Mouse (Mus musculus) cerebellum, adult 9-11 months (tissue): ENCODE results near the gene Magi1.

ENCODE experiments used
- DNase-seq: peaks from one replicate; pipeline ENCODE4 v3.0.0; 2022

Magi1 gene

DNA sequence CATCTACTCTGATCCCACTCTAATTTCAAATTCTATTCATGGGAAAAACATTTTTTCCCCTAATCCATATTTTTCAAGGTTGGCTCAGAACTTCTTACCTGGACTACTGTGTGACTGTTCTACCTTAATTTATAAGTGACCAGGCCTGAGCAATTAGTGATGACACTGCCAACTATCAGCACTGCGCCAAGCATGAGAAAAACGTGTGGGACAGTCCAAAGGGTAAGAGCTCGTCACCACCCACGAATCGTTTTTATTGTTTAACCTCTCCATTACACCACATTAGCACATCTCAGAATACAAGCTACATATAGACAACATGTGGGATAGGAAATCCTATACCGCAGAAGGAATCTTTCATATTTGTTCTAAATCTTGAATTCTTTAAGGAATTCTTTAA is 347.4 kb downstream of the Magi1 start:
- no peak for DNase-seq

DNA sequence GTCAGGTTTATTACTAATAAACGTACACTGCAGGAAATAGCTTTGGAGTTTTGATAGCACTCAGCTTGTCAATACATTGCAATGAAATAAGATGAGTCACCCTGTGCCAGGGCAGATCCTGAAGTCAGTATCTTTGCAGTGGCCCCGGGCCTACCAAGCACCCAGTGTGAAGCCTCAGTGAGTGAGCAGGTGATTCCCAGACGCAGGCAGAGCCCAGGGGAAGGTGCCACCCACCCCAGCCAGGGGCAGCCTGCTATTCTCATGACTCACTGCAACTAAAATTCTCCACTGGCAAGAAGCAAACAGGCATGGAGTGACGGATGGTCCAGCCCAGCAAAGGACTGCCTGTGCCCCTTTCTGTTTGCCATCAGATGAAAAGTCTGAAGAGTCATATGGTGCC is 347.9 kb downstream of the Magi1 start:
- no peak for DNase-seq

DNA sequence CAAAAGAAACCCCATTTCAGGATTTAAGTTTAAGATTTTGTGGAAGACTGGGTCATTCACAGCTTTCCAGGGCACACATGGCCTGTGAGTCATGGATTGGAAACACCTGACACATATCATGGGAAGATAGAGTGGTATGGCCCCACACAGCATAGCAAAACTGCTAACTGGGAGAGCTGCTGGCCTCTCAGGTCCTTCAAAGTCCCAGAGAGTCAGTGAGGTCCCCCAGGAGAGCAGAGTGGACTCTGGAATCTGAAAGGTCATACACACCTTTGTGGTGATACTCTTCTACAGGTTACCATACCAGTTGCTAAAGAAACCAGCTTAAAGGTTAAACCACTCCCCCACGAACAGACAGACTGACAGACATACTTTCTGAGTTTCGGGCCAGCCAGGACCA is 349.0 kb downstream of the Magi1 start:
- DNase-seq: no peak

DNA sequence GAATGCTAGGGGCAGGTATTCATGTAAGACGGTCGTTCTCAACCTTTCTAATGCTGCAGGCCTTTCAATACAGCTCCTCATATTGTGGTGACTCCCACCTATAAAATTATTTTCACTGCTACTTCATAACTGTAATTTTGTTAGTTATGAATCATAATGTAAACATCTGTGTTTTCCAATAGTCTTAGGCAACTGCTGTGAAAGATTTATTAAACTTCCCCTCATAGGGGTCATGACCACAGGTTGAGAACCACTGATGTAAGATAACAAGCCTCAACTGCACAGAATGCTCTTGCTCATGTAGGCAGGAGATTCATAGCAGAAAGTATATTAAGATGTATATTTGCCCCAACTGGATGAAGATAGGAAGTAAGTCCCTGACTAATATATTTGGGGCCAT is 359.1 kb downstream of the Magi1 start:
- no peak for DNase-seq

DNA sequence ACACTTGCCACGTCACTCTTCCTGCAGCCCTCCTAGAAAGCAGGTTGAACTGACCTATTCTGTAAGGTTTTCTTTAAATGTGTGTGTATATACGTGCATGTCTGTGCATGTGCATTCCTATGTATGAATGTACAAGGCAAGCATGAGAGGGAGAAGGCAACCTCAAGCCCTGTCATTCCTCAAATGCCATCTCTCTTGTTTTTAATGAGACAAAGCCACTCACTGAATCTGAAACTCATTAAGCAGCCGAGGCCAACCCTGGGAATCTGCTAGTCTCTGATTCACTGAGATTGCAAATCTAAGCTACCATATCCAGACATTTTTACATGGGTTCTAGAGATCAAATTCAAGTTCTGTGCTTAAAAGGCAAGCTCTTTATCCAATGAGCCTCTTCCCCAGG is 359.7 kb downstream of the Magi1 start:
- DNase-seq: no peak

DNA sequence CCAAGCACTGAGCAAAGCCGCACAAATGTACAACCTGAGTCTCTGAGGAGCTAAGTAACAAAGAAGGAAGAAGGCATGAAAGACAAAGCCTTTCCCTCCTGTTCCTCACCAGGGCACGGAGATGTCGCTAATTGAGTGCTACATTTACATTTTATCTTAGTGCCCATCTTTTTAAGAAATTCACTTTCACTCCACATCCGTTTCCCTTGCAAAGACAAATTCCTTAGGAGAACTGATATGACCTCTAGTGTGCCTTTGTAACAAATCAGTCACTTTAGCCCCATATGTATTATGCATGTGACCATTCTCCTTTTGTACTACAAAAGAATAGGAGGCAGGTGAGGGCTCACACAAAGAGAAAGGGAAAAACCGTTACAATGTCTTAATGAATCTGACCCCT is 360.4 kb downstream of the Magi1 start:
- no peak for DNase-seq

DNA sequence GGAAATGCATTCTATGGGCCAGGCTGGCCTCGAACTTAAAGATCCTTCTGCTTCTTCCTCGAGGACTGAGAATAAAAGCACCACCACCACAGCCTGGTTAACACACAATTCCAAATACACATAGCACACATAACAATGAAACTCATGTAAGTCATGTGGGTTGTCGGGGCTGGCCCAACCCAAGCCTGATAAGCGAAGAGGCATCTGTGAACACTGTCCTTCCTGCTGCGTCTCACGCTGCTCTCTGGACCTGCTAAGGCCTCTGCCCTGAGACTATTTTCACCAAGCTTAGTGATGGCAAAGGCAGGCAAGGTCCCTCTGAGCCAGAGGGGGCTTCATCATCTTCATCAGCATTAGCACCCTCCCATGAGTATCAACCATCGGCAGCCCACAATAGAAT is 360.8 kb downstream of the Magi1 start:
- DNase-seq: no peak

DNA sequence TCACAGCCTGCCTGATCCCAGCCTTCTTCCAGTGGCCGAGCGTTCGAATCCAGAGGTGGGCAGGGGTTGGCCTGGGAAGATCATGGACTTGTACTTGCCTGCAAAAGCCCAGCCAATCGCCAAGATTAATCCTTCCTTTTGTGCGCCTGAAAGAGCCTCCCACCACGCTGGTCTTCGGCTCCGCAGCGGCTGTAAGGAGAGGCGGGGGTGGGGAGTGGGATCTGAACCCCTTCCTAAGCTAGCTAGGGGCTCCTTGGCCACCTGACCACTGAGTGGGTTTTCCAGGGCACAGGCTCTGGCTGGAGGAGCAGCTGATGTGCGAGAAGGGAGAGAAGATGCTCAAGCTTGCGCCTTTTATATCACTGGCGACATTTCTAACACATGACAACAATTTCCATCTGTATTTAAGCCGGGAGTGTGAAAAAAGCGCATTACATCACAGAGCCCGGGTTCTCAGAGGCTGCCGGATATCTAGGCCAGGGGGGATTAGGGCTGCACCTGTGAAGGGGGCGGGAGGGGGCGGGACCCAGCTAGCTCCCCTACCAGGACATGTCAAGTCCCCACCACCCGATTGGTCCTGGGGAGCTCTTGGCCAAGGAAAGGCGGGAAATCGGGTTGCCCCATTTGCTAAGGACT is 370.4 kb downstream of the Magi1 start:
- peak; percentile 65 for DNase-seq

DNA sequence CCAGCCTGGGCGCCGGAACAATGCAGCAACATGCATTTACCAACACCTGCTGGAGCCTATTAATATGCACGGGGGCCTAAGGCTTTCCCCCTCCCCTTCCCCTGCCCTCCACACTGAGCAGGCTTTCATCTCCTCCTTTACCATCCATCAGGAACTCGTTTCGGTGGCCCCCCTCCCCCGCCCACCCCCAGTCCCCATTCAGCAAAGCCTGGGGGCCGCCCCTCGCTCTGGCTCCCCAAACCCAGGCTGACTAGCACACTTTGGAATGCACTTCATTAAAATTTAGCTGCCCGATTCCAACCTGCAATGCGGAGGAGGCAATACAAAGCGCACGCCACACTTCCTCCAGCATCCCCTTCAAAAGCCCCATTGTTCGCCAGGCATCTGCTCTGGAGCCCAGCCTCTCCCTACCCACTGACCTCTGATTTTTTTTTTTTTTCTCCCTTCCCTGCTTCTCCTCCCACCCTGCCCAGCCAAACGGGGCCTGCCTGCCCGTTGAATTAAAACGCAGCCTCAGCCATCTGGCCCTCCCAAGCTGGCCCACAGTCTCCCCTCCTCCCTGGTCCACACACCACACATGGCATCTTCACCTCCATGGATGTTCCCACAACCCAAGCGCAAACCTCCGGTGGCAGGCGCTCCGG is 371.0 kb downstream of the Magi1 start:
- peak; percentile 85 for DNase-seq

DNA sequence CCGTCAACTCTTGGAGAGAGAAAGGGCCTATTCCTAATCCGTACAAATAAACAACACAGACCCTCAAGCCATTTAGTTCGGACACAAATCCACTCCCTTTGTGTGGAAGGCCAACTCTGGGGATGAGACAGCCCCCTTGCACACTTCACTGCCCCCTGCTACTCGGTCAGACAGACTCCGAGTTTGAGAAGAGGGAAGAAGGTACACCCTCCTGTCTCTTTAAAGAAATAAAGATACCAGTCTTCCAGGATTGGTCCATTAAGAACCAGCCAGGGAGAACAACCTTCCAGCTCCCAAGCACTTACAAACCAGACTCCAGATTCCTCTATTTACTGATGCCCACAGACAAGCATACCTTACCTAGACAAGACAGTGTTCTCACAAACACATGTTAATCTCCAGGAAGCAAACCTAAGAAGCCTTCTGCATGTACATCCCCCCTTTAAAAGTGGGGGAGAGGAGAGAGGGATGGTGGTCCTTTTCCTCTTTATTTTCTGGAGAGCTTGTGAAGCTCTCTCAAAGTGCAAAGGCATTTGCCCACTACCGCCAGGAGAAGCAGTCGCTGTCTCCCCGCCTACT is 371.6 kb downstream of the Magi1 start:
- peak; percentile 17 for DNase-seq

DNA sequence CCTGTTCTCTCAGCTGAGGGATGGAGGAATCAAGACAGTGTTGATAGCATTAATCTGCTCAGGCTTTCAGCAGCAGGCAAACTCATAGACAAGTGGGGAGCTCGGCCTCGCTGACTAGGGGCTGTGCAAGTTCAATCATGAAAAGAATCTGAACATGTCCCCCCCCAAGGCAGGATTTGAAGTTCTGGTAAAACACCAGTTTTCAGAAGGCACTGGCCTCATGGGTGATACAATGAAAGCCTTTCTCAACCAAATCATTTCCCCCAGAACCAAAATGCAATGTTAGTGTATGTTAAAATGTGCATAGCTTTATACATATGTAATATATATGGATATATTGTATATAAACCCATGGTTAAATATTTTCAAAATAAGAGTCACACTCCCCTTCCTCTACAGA is 372.3 kb downstream of the Magi1 start:
- no peak for DNase-seq

DNA sequence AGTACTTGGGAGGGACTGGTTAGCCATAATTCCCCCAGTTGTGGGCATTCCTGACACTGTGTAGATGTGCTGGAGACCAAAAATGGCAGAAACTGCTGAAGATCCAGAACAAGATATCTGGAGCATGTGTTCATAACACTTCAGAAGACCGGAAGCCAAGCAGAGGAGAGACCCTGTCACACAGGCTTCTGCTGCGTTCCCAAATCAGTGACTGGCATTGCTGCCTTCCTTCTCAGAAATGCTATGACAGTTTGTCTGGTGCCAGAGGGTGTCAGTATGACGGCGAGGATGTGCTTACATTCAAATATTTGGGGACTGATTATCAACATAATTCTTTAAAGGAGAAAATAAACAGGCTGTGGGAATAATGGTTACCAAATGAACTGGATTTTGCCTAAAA is 373.7 kb downstream of the Magi1 start:
- no peak for DNase-seq

DNA sequence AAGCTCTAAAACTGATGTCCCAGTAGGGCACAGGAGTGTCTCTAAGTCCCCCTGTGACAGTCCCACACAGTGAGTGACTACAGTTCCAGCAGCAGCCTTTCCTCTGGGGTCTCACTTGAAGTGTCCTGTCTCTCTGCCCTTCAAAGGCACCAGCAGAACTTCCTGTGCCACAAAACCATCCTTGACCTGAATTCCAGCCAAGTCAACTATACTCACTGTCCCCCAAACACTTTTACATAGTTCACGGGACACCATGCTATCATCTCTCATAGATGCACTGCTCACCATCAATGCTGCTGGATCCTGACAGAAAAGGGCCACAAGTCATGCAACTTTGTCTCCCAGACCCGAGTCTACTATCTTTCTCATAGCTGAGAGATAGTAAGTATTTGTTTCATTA is 378.7 kb downstream of the Magi1 start:
- no peak for DNase-seq

DNA sequence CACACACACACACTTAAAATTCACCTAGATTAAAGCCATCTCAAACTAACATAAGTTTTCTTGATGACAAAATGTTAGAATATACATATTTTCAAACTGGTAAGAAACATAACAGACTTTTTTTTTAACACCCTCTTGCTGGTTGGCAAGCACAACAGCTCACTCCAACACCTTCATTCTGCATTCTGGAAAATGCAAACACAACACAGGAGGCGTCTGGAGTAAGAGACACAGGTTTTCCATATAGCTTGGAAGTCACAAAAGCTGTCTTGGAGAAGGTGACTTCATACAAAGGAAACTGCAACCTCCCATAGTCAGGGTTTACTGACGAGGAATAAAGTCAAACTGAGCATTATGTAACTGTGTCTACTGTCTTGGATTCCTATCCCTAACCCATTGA is 381.5 kb downstream of the Magi1 start:
- no peak for DNase-seq

DNA sequence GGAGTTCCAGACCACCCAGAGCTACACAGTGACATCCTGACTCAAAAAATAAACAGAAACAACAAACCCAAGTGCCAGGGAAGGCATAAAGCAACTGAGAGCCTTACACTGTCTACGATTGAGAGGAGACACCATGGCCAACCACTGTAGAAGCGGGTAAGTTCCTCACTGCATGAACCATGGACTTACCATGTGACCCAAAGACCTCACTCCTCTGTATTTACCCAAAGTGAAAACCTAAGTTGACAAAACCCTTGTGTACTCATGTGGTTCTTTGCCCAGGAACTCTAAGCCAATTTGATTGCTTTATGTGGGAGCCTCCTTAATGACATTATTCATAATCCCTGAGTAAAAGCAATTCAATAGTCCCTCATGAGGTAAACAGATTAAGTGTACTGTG is 382.3 kb downstream of the Magi1 start:
- no peak for DNase-seq

DNA sequence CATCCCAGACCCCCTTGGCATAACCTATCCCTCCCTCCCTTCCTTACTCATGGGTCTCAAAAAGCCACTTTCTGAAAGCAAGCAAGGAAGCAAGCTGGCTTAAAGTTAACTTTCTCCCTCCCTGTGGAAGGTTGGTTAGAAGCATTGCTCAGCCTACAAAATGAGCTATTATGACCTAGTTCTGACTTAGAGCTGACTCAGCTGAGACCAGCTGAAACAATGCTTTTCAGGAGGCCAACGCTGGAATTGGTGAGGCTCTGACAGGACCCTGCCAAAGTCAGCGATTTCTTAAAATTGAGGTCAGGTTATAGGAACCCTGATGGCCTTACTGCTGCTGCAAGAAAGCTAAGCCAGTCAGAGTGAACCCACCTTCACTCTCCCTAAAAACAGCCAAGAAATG is 386.2 kb downstream of the Magi1 start:
- DNase-seq: no peak

DNA sequence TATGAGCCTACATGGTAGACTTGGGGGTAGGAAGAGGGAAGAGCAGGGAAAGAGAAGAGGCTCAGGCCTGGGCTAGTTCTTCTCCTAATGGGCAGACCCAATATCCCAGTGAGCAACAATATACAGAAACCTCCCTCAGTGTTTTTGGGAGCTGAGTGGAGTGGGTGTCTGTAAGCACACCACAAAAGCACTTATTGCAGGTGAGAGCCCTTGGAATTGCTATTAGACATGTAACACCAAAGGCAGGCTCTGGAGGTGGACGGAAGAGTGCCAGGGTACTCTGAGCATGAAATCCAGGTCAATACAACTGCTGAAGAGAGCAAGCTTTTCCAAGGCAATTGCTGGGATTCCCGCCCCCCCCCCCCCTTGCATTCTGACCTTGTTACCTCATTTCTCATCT is 388.0 kb downstream of the Magi1 start:
- DNase-seq: no peak

DNA sequence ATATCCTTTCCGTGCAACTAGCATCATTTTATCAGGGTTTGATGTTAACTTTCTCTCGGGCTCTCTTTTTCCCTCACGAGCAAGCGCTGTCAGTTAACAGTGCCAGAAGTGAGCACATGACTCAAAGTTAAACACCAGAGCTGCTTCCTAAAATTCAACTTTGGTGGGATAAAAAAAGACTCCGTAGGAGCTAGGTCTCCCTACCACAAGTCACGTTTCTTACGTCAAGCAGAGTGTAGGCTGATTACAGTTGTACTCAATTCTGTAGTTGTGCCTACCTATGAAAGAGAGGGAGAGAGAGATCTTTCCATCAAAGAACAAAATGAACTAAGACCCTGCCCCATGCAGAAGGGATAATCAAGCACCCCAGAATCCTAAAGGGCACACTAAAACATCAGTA is 389.8 kb downstream of the Magi1 start:
- no peak for DNase-seq

DNA sequence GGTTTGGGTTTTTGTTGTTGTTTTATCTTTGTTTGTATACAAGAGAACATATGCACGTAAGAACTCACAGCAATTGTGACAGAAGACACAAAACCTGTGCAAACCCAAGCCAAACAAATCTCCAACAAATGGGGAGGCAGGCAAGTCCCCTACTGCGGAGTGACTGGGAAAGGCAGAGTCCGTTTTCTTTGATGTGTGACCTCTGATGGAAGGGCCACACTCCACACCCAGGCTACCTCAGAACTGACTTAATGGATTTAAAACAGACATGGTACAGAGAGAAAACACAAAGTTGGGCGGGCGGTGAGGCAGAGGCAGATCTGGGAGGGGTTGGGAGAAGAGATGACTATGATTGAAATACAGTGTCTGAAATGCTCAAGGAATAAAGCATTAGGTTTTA is 390.8 kb downstream of the Magi1 start:
- no peak for DNase-seq

DNA sequence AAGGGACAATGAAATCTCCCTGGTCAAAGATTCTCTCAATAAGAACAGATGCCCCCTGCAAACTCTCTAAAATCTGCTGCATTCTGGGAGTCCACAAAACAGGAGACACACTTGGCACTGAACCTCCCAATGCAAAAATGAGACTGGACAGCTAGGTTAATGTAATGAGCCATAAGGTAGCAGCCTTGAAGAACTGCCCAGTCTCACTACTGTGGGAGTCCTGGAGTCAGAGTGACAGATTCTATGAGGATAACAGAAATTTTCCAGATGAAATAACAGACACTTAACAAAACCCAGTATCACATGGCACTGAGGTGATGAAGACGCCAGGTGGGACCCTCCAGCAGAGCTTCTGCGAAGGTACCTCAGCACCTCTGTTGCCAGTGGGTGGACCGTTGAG is 393.7 kb downstream of the Magi1 start:
- DNase-seq: no peak

DNA sequence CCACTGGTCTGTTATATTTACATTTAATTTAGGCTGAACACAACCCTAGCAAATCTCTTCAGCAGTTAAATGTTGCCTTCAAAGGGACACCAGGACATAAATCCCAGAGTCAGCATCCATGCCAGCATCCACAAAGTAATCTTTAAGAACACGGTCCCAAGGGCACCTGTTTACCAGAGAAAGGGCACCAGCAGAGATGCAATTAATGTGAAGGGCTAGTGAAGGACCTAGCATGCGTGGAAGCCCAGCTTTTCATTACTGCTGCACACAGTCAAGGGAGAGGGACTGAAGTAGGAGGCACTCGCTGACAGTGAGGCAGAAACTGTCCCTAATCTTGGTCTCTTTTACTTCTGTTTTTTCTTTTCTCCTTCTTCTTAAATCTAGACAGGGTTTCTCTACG is 406.4 kb downstream of the Magi1 start:
- no peak for DNase-seq

DNA sequence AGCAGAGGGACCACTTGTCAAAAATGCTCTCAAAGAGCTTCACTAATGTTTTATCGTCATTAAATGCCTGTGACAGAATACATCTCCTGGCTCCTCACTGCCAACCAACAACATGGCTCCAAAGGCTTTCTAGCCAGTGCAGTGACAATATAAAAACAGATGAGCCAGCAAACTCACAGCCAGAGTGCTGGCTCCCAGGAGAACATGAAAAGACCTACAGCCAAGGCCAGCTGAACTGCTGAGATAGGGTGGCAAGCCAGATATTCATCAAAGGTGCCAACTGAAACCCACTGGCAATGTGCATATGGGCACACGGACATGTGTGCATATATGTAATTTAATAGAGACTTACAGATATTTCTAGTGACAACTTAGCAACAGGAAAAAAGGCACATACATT is 408.8 kb downstream of the Magi1 start:
- no peak for DNase-seq

DNA sequence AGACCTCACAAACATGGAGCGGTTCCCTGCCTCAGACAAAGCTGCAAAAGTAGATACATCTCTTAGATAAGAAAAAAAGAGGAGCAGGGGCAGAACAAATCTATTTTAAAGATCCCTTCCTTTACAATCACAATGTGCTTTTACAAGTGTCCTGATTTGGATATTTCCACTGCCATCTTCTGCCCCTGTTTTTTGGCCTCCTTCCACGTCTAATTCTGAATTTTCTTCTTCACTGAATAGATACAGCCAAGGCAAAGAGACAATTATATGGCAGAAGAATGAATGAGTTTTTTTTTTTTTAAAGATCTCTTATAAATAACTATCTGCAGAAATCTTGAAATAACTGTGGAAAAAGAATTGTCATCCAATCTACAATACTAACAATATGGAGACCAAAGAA is 409.3 kb downstream of the Magi1 start:
- DNase-seq: no peak

DNA sequence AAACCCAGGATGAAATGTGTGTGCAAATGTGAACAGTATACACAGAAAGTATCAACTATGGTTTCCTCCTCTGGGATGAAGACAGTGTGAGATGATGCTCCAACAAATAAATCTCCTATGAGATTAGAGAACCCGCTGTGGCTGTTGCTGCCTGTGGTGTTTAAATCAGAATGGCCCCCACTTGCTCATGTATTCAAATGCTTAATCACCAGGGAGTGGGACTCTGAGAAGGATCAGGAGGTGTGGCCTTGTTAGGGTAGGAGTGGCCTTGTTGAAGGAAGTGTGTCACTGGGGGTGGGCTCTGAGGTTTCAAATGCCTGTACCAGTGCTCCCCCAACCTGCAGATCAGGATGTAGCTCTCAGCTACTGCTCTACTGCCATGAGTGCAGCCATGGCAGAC is 410.2 kb downstream of the Magi1 start:
- no peak for DNase-seq

DNA sequence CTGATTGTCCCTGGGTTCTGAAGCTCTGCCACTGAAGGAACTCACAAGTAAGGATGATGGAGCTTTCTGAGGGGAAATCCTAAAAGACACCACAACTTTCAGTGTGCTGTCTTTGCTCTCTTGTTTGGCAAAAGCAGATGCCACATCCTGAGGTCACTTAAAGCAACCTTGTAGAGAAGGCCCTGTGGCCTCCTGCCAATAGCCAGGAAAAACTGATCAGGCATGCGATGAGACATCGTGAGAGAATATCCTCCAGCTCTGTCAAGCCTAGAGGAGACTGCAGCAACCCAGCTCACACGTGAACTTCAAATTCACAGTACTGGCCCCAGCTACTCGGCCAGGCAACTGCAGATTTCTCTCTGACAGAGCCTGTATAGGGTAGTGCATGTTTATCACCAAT is 412.2 kb downstream of the Magi1 start:
- no peak for DNase-seq
